Mouse (Mus musculus): ENCODE measurements around the gene Jazf1.

Jazf1 gene

GRCm38 (mm10) chr6:53067989-53068874, at the start of gene Jazf1:
TSS of gene Jazf1 (minus strand) at chr6:53068631.
- peak; percentile 11 to 14 for DNase-seq (ENCODE audit: low spot score in 2 of 2)

- DNase-seq (ENCODE audit: low spot score in 2 of 2), result no peak
Measured at GRCm38 (mm10) chr6:53117855-53118254, 49.4 kb upstream of the Jazf1 start.

GRCm38 (mm10) chr6:53086879-53087278, 18.4 kb upstream of the Jazf1 start:
- DNase-seq (ENCODE audit: low spot score in 2 of 2), result no peak

- no peak for DNase-seq (ENCODE audit: low spot score in 2 of 2)
Measured at GRCm38 (mm10) chr6:53081241-53081640, 12.8 kb upstream of the Jazf1 start.

GRCm38 (mm10) chr6:53078671-53079070, 10.2 kb upstream of the Jazf1 start:
- no peak for DNase-seq (ENCODE audit: low spot score in 2 of 2)

DNA sequence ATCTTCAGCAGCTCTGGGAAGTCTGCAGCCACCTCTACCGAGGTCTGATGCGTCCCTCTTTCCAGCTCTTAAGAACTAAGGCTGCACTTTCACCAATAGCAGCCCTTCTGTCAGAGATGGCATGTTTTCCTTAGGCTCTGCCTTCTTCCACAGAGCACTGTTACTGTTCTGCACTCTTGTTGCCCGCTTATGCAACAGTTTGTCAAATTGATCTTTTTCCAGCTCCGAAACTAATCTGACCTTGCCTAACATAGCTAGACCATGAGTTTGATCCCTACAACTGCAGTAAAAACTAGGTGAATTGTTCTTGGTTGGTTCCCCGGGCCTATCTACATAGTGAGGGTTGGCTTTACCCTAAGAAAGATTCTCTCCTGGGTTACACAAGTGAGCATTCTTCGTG, 3.3 kb upstream of the Jazf1 start:
- DNase-seq (ENCODE audit: low spot score in 2 of 2), result no peak

GRCm38 (mm10) chr6:53069976-53070575, 1.6 kb upstream of the Jazf1 start:
- DNase-seq (ENCODE audit: low spot score in 2 of 2), result no peak

- no peak for DNase-seq (ENCODE audit: low spot score in 2 of 2)
Measured at GRCm38 (mm10) chr6:53068875-53069178, 396 bp upstream of the Jazf1 start.

DNA sequence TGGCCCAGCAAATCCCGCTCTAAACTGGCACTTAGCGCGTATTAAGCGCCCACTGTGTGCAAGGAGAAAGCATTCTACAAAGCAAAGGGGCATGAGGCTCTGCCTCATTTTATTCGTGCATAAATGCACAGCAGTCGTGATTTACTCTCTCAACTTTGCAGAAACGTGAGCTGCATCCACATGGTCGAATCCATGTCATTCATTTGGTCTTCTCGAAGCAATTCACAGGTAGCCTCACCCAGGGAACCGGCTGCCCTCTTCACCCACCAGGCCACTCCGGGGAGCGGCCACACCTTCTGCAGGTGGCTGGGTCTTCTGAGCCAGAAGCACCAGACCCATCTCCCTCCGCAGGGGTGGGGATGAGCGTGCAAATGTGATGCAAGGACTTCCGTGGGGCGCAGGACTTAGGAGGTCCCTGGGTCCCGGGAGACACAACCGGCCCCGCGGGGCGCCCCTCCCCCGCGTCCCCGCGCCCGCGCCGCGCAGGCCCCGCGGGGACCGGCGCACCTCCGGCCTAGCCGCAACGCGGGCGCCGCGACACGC, 914 bp downstream of the Jazf1 start:
- DNase-seq (ENCODE audit: low spot score in 2 of 2), result no peak

DNA sequence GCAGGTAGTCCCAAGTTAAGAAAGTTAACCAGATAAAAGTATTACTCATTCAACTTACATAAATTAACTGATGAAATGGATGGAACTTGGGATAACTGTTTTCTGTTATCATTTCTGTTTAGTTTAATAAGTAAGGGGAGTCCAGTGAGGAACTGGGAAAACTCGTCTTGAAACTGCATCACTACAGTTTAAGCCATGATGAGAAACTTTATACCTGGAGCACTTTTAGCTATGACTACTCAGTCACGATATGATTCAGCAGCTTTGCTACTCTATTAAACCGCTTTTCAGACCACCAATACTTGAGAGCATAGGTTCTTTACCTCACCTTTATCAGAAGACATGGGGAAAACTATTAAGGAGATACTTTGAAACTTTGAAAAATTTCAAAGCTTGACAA, 1.5 kb downstream of the Jazf1 start:
- DNase-seq (ENCODE audit: low spot score in 2 of 2), result no peak

GRCm38 (mm10) chr6:53064070-53064469, 4.4 kb downstream of the Jazf1 start:
- DNase-seq (ENCODE audit: low spot score in 2 of 2), result no peak

- no peak for DNase-seq (ENCODE audit: low spot score in 2 of 2)
Measured at GRCm38 (mm10) chr6:53054909-53055308, 13.5 kb downstream of the Jazf1 start.

- DNase-seq (ENCODE audit: low spot score in 2 of 2), result no peak
Measured at GRCm38 (mm10) chr6:53045501-53045900, 22.9 kb downstream of the Jazf1 start.

- no peak for DNase-seq (ENCODE audit: low spot score in 2 of 2)
Measured at GRCm38 (mm10) chr6:53038176-53038575, 30.3 kb downstream of the Jazf1 start.

GRCm38 (mm10) chr6:53034362-53035011, 33.9 kb downstream of the Jazf1 start:
- no peak for DNase-seq (ENCODE audit: low spot score in 2 of 2)

- no peak for DNase-seq (ENCODE audit: low spot score in 2 of 2)
Measured at GRCm38 (mm10) chr6:53032730-53033484, 35.5 kb downstream of the Jazf1 start.

DNA sequence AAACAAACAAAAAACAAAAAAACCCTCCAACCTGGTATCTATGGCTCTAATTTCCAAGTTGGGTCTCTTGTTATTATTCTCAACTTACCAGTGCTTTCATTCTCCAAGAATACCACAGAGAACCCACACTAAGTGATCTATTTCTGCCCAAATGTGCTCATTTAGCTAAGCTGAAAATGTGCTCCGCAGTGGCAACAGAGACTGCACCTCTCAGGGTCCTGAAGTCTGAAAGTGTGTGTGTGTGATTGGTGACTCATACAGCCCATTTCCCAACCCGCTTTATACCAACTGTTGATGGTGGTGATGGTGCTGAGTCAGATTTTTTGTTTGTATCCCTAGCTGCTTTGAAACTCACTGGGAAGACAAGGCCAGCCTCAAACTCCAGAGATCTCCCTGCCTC, 46.4 kb downstream of the Jazf1 start:
- no peak for DNase-seq (ENCODE audit: low spot score in 2 of 2)

DNA sequence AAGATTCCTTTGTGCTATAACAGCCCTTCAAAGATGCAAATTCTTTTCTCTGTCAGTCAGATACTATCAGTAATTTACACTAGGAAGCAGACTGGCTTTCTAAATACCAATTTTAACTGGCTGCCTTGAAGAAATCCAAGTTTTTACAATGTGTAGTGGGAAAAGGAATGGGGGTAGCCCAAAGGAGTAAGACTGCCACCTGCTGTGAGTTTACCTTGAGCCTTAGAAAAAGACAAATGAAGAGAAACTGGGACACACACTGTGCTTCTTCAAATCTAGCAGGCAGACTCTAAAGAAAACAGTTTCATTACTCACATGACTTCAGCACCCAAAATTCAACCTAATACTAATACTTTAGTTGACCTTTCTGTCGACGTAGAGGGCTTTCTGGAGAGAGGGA, 47.4 kb downstream of the Jazf1 start:
- DNase-seq (ENCODE audit: low spot score in 2 of 2), result no peak

GRCm38 (mm10) chr6:53017357-53018205, 50.9 kb downstream of the Jazf1 start:
- DNase-seq (ENCODE audit: low spot score in 2 of 2), result no peak

DNA sequence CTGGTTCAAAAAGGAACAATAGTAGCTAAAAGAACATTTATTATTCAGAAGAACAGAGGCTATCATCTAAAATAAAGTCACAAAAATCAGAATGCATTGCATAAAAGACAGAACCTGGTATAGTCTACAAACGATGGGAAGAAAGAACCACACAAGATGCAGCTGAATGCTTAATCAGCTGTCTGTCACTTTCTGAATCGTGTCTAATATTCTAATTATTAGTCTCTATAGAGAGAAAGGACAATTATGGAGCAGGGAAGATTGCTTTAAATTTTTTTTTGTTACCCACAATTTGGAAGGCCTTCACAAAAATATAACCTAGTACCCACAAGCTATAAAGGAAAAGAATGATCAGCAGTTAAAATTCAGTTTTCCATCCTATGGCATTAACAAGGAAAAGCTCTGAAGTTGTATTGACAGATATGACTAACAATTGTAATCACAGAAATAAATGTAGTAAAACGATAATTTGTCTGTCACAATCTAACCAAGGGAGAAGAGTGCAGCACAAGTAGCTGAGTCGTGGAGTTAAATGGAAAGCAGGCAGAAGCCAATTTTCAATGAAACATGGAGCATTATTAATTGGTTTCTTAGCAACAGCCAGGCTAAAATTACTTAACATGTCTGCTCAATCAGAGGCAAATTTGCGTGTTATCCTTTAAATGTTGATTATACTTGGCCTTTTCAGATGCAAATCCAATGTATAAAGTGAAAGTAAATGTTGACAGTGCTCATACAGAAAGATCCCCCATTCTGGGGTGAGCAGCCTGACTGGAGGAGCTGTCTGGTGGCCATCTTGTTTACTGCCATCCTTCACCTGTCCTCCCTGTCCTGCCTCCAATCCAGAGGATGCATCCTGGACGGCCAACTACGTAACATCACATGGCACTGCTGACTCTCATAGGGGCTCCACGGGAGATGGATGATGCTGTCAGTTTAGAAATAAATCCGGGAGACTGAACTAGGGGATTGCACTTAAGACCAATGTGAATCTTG, 53.7 kb downstream of the Jazf1 start:
- no peak for DNase-seq (ENCODE audit: low spot score in 2 of 2)
